In the genomic region with DNA sequence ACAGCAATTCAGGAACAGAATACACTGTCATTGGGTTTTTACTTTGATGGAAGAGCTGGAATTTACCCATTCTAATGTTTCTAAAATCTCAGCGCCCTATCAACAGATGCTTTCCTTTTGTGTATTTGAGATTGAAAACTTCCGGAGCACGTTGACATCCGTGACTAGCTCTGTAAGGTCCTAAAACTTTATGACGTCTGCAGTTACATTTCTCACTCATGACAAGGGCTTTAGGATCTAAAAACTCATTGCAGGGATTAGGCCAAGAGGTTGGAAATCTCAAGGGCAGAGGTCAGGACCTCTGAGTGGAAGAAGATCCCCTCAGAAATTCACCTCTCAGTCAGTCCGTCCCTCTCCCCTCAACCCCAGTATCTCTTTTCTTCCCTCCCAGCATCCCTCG, we compare ENCODE assay signal across 26 mouse cellular contexts. TPM values are rescaled to one million over a fixed set of nuclear protein-coding genes. Genes with fewer than 3 reads are reported as not detected.
A peak's percentile ranks its signal among the peaks of the same experiment; 100 is the strongest.
DNase-seq lines count a peak whose midpoint lies in the region; ATAC-seq and TF ChIP-seq lines count a peak whose summit lies in the region.
"Had no signal": no experiment of that assay in that cellular context is flagged by ENCODE, and none has a peak within 500 bp of the region (broad histone marks: within the 10 kb centered on the region; RNA-seq: fewer than 3 reads in every experiment).

No protein-coding gene starts in this region.

- peak overlapping the region; percentile 28; the same call in 1 of the 2 replicates for H3K4me3 ChIP-seq in thymus, adult 2 months (ENCODE audit: control insufficient read depth, insufficient read depth, low read length)
- peak overlapping the region; percentile 50 for H3K4me3 ChIP-seq in small intestine, adult 2 months (ENCODE audit: low read depth, low read length)
- H3K4me3 ChIP-seq: embryonic facial prominence, embryonic 12.5 days; embryonic facial prominence, embryonic 15.5 days; gastrocnemius, adult 2 months; hindbrain, embryonic 12.5 days; hindbrain, embryonic 15.5 days had no signal

- H3K36me3 ChIP-seq in thymus, adult 2 months (ENCODE audit: control insufficient read depth, insufficient read depth, low read length) = no peaks in the 10 kb centered on the region
- no peaks in the 10 kb centered on the region for H3K36me3 ChIP-seq in small intestine, adult 2 months (ENCODE audit: control insufficient read depth, insufficient read depth, low read length)
- H3K36me3 ChIP-seq: embryonic facial prominence, embryonic 12.5 days; embryonic facial prominence, embryonic 15.5 days; G1E; hindbrain, embryonic 12.5 days; hindbrain, embryonic 15.5 days had no signal

- no peak for TF ChIP-seq POLR2A in thymus, adult 2 months (IDR thresholded peaks at IDR 0.05; ENCODE audit: control insufficient read depth, extremely low read depth, insufficient read depth, low read length, poor library complexity)
- TF ChIP-seq POLR2A in small intestine, adult 2 months (IDR thresholded peaks at IDR 0.05; ENCODE audit: low read depth, low read length) = no peak

- H3K4me1 ChIP-seq in thymus, adult 2 months (replicated peaks; ENCODE audit: control insufficient read depth, insufficient read depth, low read length) = peaks cover 27% of the 10 kb centered on the region
- H3K4me1 ChIP-seq in small intestine, adult 2 months (ENCODE audit: control insufficient read depth, insufficient read depth, insufficient read length, low read length) = peaks cover 8% of the 10 kb centered on the region; the same call in 1 of the 2 replicates
- H3K4me1 ChIP-seq: hindbrain, embryonic 12.5 days; hindbrain, embryonic 15.5 days had no signal

- peak overlapping the region; percentile 36; the same call in 1 of the 2 replicates for H3K27ac ChIP-seq in thymus, adult 2 months (ENCODE audit: control insufficient read depth, insufficient read depth, low read length)
- H3K27ac ChIP-seq in small intestine, adult 2 months (ENCODE audit: insufficient read depth, low read depth, low read length) = peak overlapping the region; percentile 27; the same call in 1 of the 2 replicates
- H3K27ac ChIP-seq: embryonic facial prominence, embryonic 12.5 days; embryonic facial prominence, embryonic 15.5 days; gastrocnemius, adult 2 months; hindbrain, embryonic 12.5 days; hindbrain, embryonic 15.5 days had no signal

- no peaks in the 10 kb centered on the region for H3K27me3 ChIP-seq in thymus, adult 2 months (ENCODE audit: control insufficient read depth, insufficient read depth, low read length)
- H3K27me3 ChIP-seq in small intestine, adult 2 months (ENCODE audit: control insufficient read depth, insufficient read depth, low read length) = no peaks in the 10 kb centered on the region
- H3K27me3 ChIP-seq: embryonic facial prominence, embryonic 12.5 days; embryonic facial prominence, embryonic 15.5 days; hindbrain, embryonic 12.5 days; hindbrain, embryonic 15.5 days; Patski had no signal

- DNase-seq in CD4-positive, CD25-positive, alpha-beta regulatory T cell, adult 2 months (ENCODE audit: low read depth, low spot score) = peak; percentile 41
- no peak for DNase-seq in thymus, adult 2 months
- no peak for DNase-seq in thymus, postnatal 25 days
- DNase-seq: adrenal gland, postnatal 10 days; cerebellum, adult 11 months; cerebellum, adult 2 months; cerebellum, adult 9-11 months; cerebellum, postnatal 25 days; forebrain, postnatal 0 days; gastrocnemius, adult 2 months; gastrocnemius, postnatal 14 days; heart, adult 11 months had no signal

- no peak for TF ChIP-seq CTCF in thymus, adult 2 months (IDR thresholded peaks at IDR 0.05; ENCODE audit: borderline replicate concordance, control insufficient read depth, extremely low read depth, insufficient read depth, low read length, poor library complexity)
- TF ChIP-seq CTCF in small intestine, adult 2 months (IDR thresholded peaks at IDR 0.05; ENCODE audit: extremely low read depth, insufficient read length, insufficient replicate concordance, low read depth, low read length) = no peak

- WGBS in thymus, adult 2 months = 33% methylated on average over 7 of the region's 7 CpGs
- WGBS in small intestine, adult 2 months = 80% methylated on average over 7 of the region's 7 CpGs

- no peak for ATAC-seq in CD4-positive, CD25-positive, alpha-beta regulatory T cell, adult 4 months
- no peak for ATAC-seq in megakaryocyte progenitor cell, adult 5-6 weeks (replicated peaks; ENCODE audit: poor library complexity)
- ATAC-seq: forebrain, embryonic 14.5 days; forebrain, postnatal 0 days; Patski had no signal

RNA-seq across cellular contexts. Expression of gene Lax1, which starts 1.6 kb away (rescaled TPM):
- 100 to 1,000 TPM; 101 to 145 TPM for polyA plus RNA-seq in CD4-positive, CD25-positive, alpha-beta regulatory T cell, adult 4 months (2017; shearing (Covaris generic))
- 19.3 and 21.9 TPM in 2 replicates for polyA plus RNA-seq in thymus, adult 2 months (2012; rRNA removed)
- 4.3 and 8.2 TPM in 2 replicates for polyA plus RNA-seq in small intestine, adult 2 months (2012; rRNA removed)
- total RNA-seq in megakaryocyte progenitor cell, adult 5-6 weeks (2015) = 0.85 and 1.8 TPM in 2 replicates
- total RNA-seq in megakaryocyte progenitor cell, adult 5-6 weeks (2017) = 0.75 and 2.6 TPM in 2 replicates
- total RNA-seq: gastrocnemius, adult 2 months had no signal
- polyA plus RNA-seq: forebrain, embryonic 14.5 days; G1E had no signal

RNA-seq across cellular contexts. Expression of gene Gm38394, which starts 27.2 kb away (rescaled TPM):
- 1 to 10 TPM; 3.1 to 4.3 TPM for polyA plus RNA-seq in CD4-positive, CD25-positive, alpha-beta regulatory T cell, adult 4 months (2017; shearing (Covaris generic))
- 5.8 and 5.9 TPM in 2 replicates for polyA plus RNA-seq in thymus, adult 2 months (2012; rRNA removed)
- 0.29 and 1.1 TPM in 2 replicates for polyA plus RNA-seq in small intestine, adult 2 months (2012; rRNA removed)
- total RNA-seq in megakaryocyte progenitor cell, adult 5-6 weeks (2015) = 18.2 and 19.0 TPM in 2 replicates
- total RNA-seq in megakaryocyte progenitor cell, adult 5-6 weeks (2017) = 4.1 and 8.7 TPM in 2 replicates

RNA-seq across cellular contexts. Expression of gene Zbed6, which starts 27.6 kb away (rescaled TPM):
- polyA plus RNA-seq in CD4-positive, CD25-positive, alpha-beta regulatory T cell, adult 4 months (2017; shearing (Covaris generic)) = not detected
- polyA plus RNA-seq in thymus, adult 2 months (2012; rRNA removed) = 4.1 and 5.3 TPM in 2 replicates
- polyA plus RNA-seq in small intestine, adult 2 months (2012; rRNA removed) = 0.61 and 1.0 TPM in 2 replicates
- total RNA-seq in megakaryocyte progenitor cell, adult 5-6 weeks (2015) = 9.1 and 12.8 TPM in 2 replicates
- total RNA-seq in megakaryocyte progenitor cell, adult 5-6 weeks (2017) = 9.3 and 14.9 TPM in 2 replicates
- polyA plus RNA-seq: embryonic facial prominence, embryonic 12.5 days; embryonic facial prominence, embryonic 15.5 days; forebrain, embryonic 11.5 days; forebrain, embryonic 14.5 days; forebrain, postnatal 0 days; G1E; heart, embryonic 11.5 days; heart, embryonic 14.5 days; heart, postnatal 0 days; hindbrain, embryonic 12.5 days; hindbrain, embryonic 15.5 days had no signal
